Comparison of ENCODE assay signal across 16 mouse cellular contexts in the genomic region with DNA sequence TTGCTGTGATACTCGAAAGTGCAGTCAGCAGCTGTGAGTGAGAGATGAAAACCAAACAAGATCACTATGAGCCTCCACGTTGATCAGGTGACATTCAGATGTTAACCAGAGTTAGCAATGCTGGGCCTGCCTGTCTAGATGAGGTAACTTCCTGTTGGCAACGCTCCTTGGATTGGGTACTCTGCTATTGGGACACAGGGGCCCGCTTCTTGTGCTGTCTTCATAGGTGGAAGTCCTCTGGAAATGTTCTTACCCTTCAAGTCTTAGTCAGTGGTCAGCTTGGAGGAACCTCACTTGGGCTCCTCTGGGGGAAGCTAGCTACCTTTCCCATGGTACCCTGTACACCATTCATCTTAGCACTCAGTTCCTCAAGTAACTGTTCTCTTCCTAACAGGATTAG.
"Had no signal": no experiment of that assay in that cellular context is flagged by ENCODE, and none has a peak within 500 bp of the region (broad histone marks: within the 10 kb centered on the region; RNA-seq: fewer than 3 reads in every experiment).

No protein-coding gene starts in this region.

- H3K9me3 ChIP-seq: kidney, embryonic 15.5 days; limb, embryonic 10.5 days; lung, embryonic 15.5 days; megakaryocyte, embryonic 14.5 days; midbrain, embryonic 15.5 days; neural tube, embryonic 12.5 days had no signal

- H3K36me3 ChIP-seq: kidney, embryonic 15.5 days; limb, embryonic 10.5 days; lung, embryonic 15.5 days; midbrain, embryonic 15.5 days; neural tube, embryonic 12.5 days had no signal

- H3K9ac ChIP-seq: kidney, embryonic 15.5 days; liver, embryonic 14.5 days; lung, embryonic 15.5 days; midbrain, embryonic 15.5 days; neural tube, embryonic 12.5 days had no signal

- DNase-seq: kidney, adult 2 months; kidney, postnatal 14 days; lung, postnatal 36 days; right cerebral cortex, postnatal 4 days; spleen, adult 18-20 months; thymus, adult 18-20 months; thymus, postnatal 36 days had no signal

- ATAC-seq: midbrain, embryonic 15.5 days had no signal

- H3K4me3 ChIP-seq: kidney, embryonic 15.5 days; left cerebral cortex, adult 2 months; limb, embryonic 10.5 days; lung, embryonic 15.5 days; megakaryocyte, embryonic 14.5 days; midbrain, embryonic 15.5 days; neural tube, embryonic 12.5 days had no signal

- H3K27ac ChIP-seq: kidney, embryonic 15.5 days; left cerebral cortex, adult 2 months; limb, embryonic 10.5 days; liver, embryonic 14.5 days; lung, embryonic 15.5 days; midbrain, embryonic 15.5 days; neural tube, embryonic 12.5 days had no signal

- H3K4me2 ChIP-seq: kidney, embryonic 15.5 days; lung, embryonic 15.5 days; midbrain, embryonic 11.5 days; midbrain, embryonic 15.5 days; neural tube, embryonic 12.5 days had no signal

- H3K27me3 ChIP-seq: kidney, embryonic 15.5 days; lung, embryonic 15.5 days; megakaryocyte, embryonic 14.5 days; midbrain, embryonic 15.5 days; neural tube, embryonic 12.5 days had no signal

- H3K4me1 ChIP-seq: kidney, embryonic 15.5 days; limb, embryonic 10.5 days; lung, embryonic 15.5 days; megakaryocyte, embryonic 14.5 days; midbrain, embryonic 15.5 days; neural tube, embryonic 12.5 days had no signal
